Mouse (Mus musculus) right cerebral cortex, postnatal 36 days (tissue): ENCODE data around the gene Chst11.

ENCODE experiments used
- DNase-seq, 2 experiments: peaks; one replicate each; pipeline ENCODE4 v3.0.0; 2022; ENCODE audit warnings: low spot score in 2 of 2, mixed read lengths in 1 of 2

The Chst11 gene

GRCm38 (mm10) chr10:83168303-83169056, 183.2 kb downstream of the Chst11 start:
- DNase-seq: no peak

- no peak for DNase-seq
Measured at GRCm38 (mm10) chr10:83169554-83169953, 184.3 kb downstream of the Chst11 start.

GRCm38 (mm10) chr10:83178151-83178550, 192.9 kb downstream of the Chst11 start:
- DNase-seq: no peak

- no peak for DNase-seq
Measured at GRCm38 (mm10) chr10:83178661-83179060, 193.4 kb downstream of the Chst11 start.

GRCm38 (mm10) chr10:83181831-83182572, 196.7 kb downstream of the Chst11 start:
- peak; percentile 39 to 44 for DNase-seq

- DNase-seq: peak; percentile 64 to 66
Measured at GRCm38 (mm10) chr10:83182573-83182960, 197.3 kb downstream of the Chst11 start.

- DNase-seq: no peak
Measured at GRCm38 (mm10) chr10:83183634-83184479, 198.6 kb downstream of the Chst11 start.

- no peak for DNase-seq
Measured at GRCm38 (mm10) chr10:83184480-83185069, 199.3 kb downstream of the Chst11 start.

- DNase-seq: no peak
Measured at GRCm38 (mm10) chr10:83185121-83185520, 199.8 kb downstream of the Chst11 start.

- no peak for DNase-seq
Measured at GRCm38 (mm10) chr10:83186167-83186566, 200.9 kb downstream of the Chst11 start.

GRCm38 (mm10) chr10:83186984-83187383, 201.7 kb downstream of the Chst11 start:
- peak in 1 of 2 experiments; percentile 20 for DNase-seq

- DNase-seq: no peak
Measured at GRCm38 (mm10) chr10:83189071-83189470, 203.8 kb downstream of the Chst11 start.

GRCm38 (mm10) chr10:83191476-83191875, 206.2 kb downstream of the Chst11 start:
- no peak for DNase-seq

GRCm38 (mm10) chr10:83191982-83192381, 206.7 kb downstream of the Chst11 start:
- no peak for DNase-seq

GRCm38 (mm10) chr10:83197690-83198336, 212.5 kb downstream of the Chst11 start:
- DNase-seq: peak; percentile 64 to 67

- no peak for DNase-seq
Measured at GRCm38 (mm10) chr10:83198692-83199091, 213.4 kb downstream of the Chst11 start.

GRCm38 (mm10) chr10:83199290-83199689, 214.0 kb downstream of the Chst11 start:
- DNase-seq: no peak

- DNase-seq: no peak
Measured at GRCm38 (mm10) chr10:83201525-83201924, 216.2 kb downstream of the Chst11 start.

- no peak for DNase-seq
Measured at GRCm38 (mm10) chr10:83202906-83203702, 217.8 kb downstream of the Chst11 start.

GRCm38 (mm10) chr10:83208436-83208835, 223.1 kb downstream of the Chst11 start:
- DNase-seq: no peak
